Mouse (Mus musculus) right cerebral cortex, adult 2 months (tissue): ENCODE measurements at regions not wholly inside any gene's neighbourhood (a gene's known extent, or its start where the extent isn't known, plus 50 kb on each side); places are given as distances from the start of the nearest gene placed in this dataset.

ENCODE experiments used
- DNase-seq, 2 experiments: peaks; one replicate each; pipeline ENCODE4 v3.0.0; 2021 to 2022; ENCODE audit warnings: low spot score in 2 of 2

GRCm38 (mm10) chr4:28298911-28299353 lies 514.0 kb upstream of the Epha7 start:
- peak; percentile 86 to 89 for DNase-seq

GRCm38 (mm10) chr4:28300018-28300440 lies 512.9 kb upstream of the Epha7 start:
- no peak for DNase-seq

- peak; percentile 30 to 38 for DNase-seq
These were observed 511.2 kb upstream of the Epha7 start for GRCm38 (mm10) chr4:28301686-28302085.

- no peak for DNase-seq
These were observed 481.9 kb upstream of the Epha7 start for GRCm38 (mm10) chr4:28331036-28331435.

GRCm38 (mm10) chr4:28364566-28364965 lies 448.4 kb upstream of the Epha7 start:
- no peak for DNase-seq

- no peak for DNase-seq
These were observed 435.8 kb upstream of the Epha7 start for GRCm38 (mm10) chr4:28377087-28377486.

- no peak for DNase-seq
These were observed 434.3 kb upstream of the Epha7 start for GRCm38 (mm10) chr4:28378661-28379060.

GRCm38 (mm10) chr4:28424341-28424740 lies 388.6 kb upstream of the Epha7 start:
- DNase-seq: no peak

- no peak for DNase-seq
These were observed 372.8 kb upstream of the Epha7 start for GRCm38 (mm10) chr4:28440161-28440560.

GRCm38 (mm10) chr4:28453111-28453510 lies 359.8 kb upstream of the Epha7 start:
- no peak for DNase-seq

GRCm38 (mm10) chr4:28456312-28456711 lies 356.6 kb upstream of the Epha7 start:
- peak; percentile 2 for DNase-seq
